Mouse (Mus musculus) G1E (cell line): ENCODE measurements around the gene Crnn.

Experiments used
- CTCF ChIP-seq: IDR thresholded peaks from 2 replicates; pipeline ENCODE4 v1.5.1; 2012; ENCODE audit warnings: low read depth, low read length, inconsistent platforms, mixed read lengths
- GATA1 ChIP-seq: IDR thresholded peaks from 2 replicates; pipeline ENCODE4 v1.6.1; 2012; ENCODE audit warnings: borderline replicate concordance, low read length, inconsistent platforms, mixed read lengths
- TAL1 ChIP-seq: conservative IDR thresholded peaks from 2 replicates; pipeline ENCODE4 v1.6.1; 2012; ENCODE audit warnings: low read depth, low read length, inconsistent platforms, mixed read lengths

- TF ChIP-seq CTCF, result no peak
- TF ChIP-seq GATA1, result no peak
- no peak for TF ChIP-seq TAL1
Measured at GRCm38 (mm10) chr3:93162996-93163592, 18.5 kb downstream of the Crnn start.
